Mouse (Mus musculus) cerebellum, adult 11 months (tissue): ENCODE results near the gene Arf4.

ENCODE experiments used
- DNase-seq: peaks from one replicate; pipeline ENCODE4 v3.0.0; 2022

Arf4 gene

GRCm38 (mm10) chr14:26637851-26638707 lies at the start of gene Arf4:
Arf4 (plus strand) TSS chr14:26638074.
- DNase-seq: peak; percentile 98

- no peak for DNase-seq
These were observed 46.5 kb upstream of the Arf4 start for GRCm38 (mm10) chr14:26591353-26591752.

- DNase-seq: no peak
These were observed 44.5 kb upstream of the Arf4 start for GRCm38 (mm10) chr14:26593281-26593895.

- no peak for DNase-seq
These were observed 42.7 kb upstream of the Arf4 start for GRCm38 (mm10) chr14:26595167-26595566.

GRCm38 (mm10) chr14:26595695-26596365 lies 42.0 kb upstream of the Arf4 start:
- DNase-seq: no peak

- no peak for DNase-seq
These were observed 32.5 kb upstream of the Arf4 start for GRCm38 (mm10) chr14:26605354-26605753.

- DNase-seq: no peak
These were observed 28.2 kb upstream of the Arf4 start for GRCm38 (mm10) chr14:26609674-26610073.

GRCm38 (mm10) chr14:26610689-26611088 lies 27.2 kb upstream of the Arf4 start:
- no peak for DNase-seq

- no peak for DNase-seq
These were observed 12.6 kb upstream of the Arf4 start for GRCm38 (mm10) chr14:26625301-26625700.

- DNase-seq: no peak
These were observed 11.2 kb upstream of the Arf4 start for GRCm38 (mm10) chr14:26626605-26627140.

GRCm38 (mm10) chr14:26637025-26637850 lies 636 bp upstream of the Arf4 start:
- peak; percentile 40 for DNase-seq

GRCm38 (mm10) chr14:26638708-26639084 lies 822 bp downstream of the Arf4 start:
- DNase-seq: peak; percentile 40

GRCm38 (mm10) chr14:26639251-26639650 lies 1.4 kb downstream of the Arf4 start:
- DNase-seq: no peak

GRCm38 (mm10) chr14:26639961-26640360 lies 2.1 kb downstream of the Arf4 start:
- DNase-seq: peak; percentile 11

- DNase-seq: no peak
These were observed 5.2 kb downstream of the Arf4 start for GRCm38 (mm10) chr14:26643006-26643624.

- DNase-seq: no peak
These were observed 8.2 kb downstream of the Arf4 start for GRCm38 (mm10) chr14:26645989-26646650.

- no peak for DNase-seq
These were observed 9.9 kb downstream of the Arf4 start for GRCm38 (mm10) chr14:26647811-26648210.

- no peak for DNase-seq
These were observed 14.0 kb downstream of the Arf4 start for GRCm38 (mm10) chr14:26651901-26652300.

- no peak for DNase-seq
These were observed 20.3 kb downstream of the Arf4 start for GRCm38 (mm10) chr14:26658178-26658577.

- DNase-seq: no peak
These were observed 22.4 kb downstream of the Arf4 start for GRCm38 (mm10) chr14:26660233-26660632.

GRCm38 (mm10) chr14:26662016-26662415 lies 24.1 kb downstream of the Arf4 start:
- no peak for DNase-seq

- no peak for DNase-seq
These were observed 24.6 kb downstream of the Arf4 start for GRCm38 (mm10) chr14:26662488-26662887.
